Mouse (Mus musculus): ENCODE measurements around the gene Rgs7bp. TPM values are rescaled to one million over a fixed set of nuclear protein-coding genes. Genes with fewer than 3 reads are reported as not detected.

Rgs7bp gene
- total RNA-seq, 2 experiments from 2014 or later: 1.1 to 1.3 TPM

GRCm38 (mm10) chr13:105008891-105009290 is 45.8 kb downstream of the Rgs7bp start:
- no peak for DNase-seq

GRCm38 (mm10) chr13:105002831-105003157 is 51.9 kb downstream of the Rgs7bp start:
- no peak for DNase-seq

- DNase-seq: no peak
These were observed 52.4 kb downstream of the Rgs7bp start for GRCm38 (mm10) chr13:105002132-105002830.

- DNase-seq: no peak
These were observed 53.0 kb downstream of the Rgs7bp start for GRCm38 (mm10) chr13:105001714-105002113.

GRCm38 (mm10) chr13:104988811-104989258 is 65.9 kb downstream of the Rgs7bp start:
- no peak for DNase-seq

- DNase-seq: no peak
These were observed 66.7 kb downstream of the Rgs7bp start for GRCm38 (mm10) chr13:104988009-104988540.

GRCm38 (mm10) chr13:104985691-104986090 is 69.0 kb downstream of the Rgs7bp start:
- no peak for DNase-seq

GRCm38 (mm10) chr13:104983989-104984388 is 70.7 kb downstream of the Rgs7bp start:
- no peak for DNase-seq

GRCm38 (mm10) chr13:104982781-104983353 is 71.9 kb downstream of the Rgs7bp start:
- DNase-seq: peak; percentile 8 to 22

- DNase-seq: no peak
These were observed 76.6 kb downstream of the Rgs7bp start for GRCm38 (mm10) chr13:104978176-104978575.

- DNase-seq: no peak
These were observed 87.2 kb downstream of the Rgs7bp start for GRCm38 (mm10) chr13:104967486-104967885.

- no peak for DNase-seq
These were observed 91.0 kb downstream of the Rgs7bp start for GRCm38 (mm10) chr13:104963716-104964115.

GRCm38 (mm10) chr13:104962716-104963411 is 91.9 kb downstream of the Rgs7bp start:
- no peak for DNase-seq

- no peak for DNase-seq
These were observed 92.6 kb downstream of the Rgs7bp start for GRCm38 (mm10) chr13:104962166-104962565.

- no peak for DNase-seq
These were observed 93.6 kb downstream of the Rgs7bp start for GRCm38 (mm10) chr13:104960951-104961715.

- DNase-seq: no peak
These were observed 94.4 kb downstream of the Rgs7bp start for GRCm38 (mm10) chr13:104960206-104960928.

GRCm38 (mm10) chr13:104959733-104960132 is 95.0 kb downstream of the Rgs7bp start:
- DNase-seq: no peak

GRCm38 (mm10) chr13:104947958-104948357 is 106.8 kb downstream of the Rgs7bp start:
- peak; percentile 70 to 82 for DNase-seq

GRCm38 (mm10) chr13:104940483-104940882 is 114.2 kb downstream of the Rgs7bp start:
- no peak for DNase-seq

- DNase-seq: peak; percentile 56 to 69
These were observed 114.9 kb downstream of the Rgs7bp start for GRCm38 (mm10) chr13:104939856-104940255.

- DNase-seq: peak in 1 of 2 experiments; percentile 19
These were observed 115.7 kb downstream of the Rgs7bp start for GRCm38 (mm10) chr13:104938966-104939593.

Measured in adrenal gland, postnatal 36 days (tissue).